Mouse (Mus musculus): ENCODE data around the gene Rhob.
"Not testable (repeated sequence)": the region's sequence is repeated elsewhere in the genome, so short reads cannot be mapped to it uniquely, and the experiment has no call there.

Gene Rhob

GRCm38 (mm10) chr12:8474836-8475387 is 24.9 kb downstream of the Rhob start:
- no peak for DNase-seq (ENCODE audit: low read depth, low spot score)

GRCm38 (mm10) chr12:8472591-8473358 is 27.0 kb downstream of the Rhob start:
- DNase-seq (ENCODE audit: low read depth, low spot score) = no peak

- no peak for DNase-seq (ENCODE audit: low read depth, low spot score)
These were observed 27.8 kb downstream of the Rhob start for GRCm38 (mm10) chr12:8472051-8472450.

- no peak for DNase-seq (ENCODE audit: low read depth, low spot score)
These were observed 28.8 kb downstream of the Rhob start for GRCm38 (mm10) chr12:8470962-8471361.

- no peak for DNase-seq (ENCODE audit: low read depth, low spot score)
These were observed 29.9 kb downstream of the Rhob start for GRCm38 (mm10) chr12:8469742-8470494.

- DNase-seq (ENCODE audit: low read depth, low spot score) = no peak
These were observed 31.5 kb downstream of the Rhob start for GRCm38 (mm10) chr12:8468221-8468865.

- DNase-seq (ENCODE audit: low read depth, low spot score) = no peak
These were observed 32.5 kb downstream of the Rhob start for GRCm38 (mm10) chr12:8467029-8467924.

- no peak for DNase-seq (ENCODE audit: low read depth, low spot score)
These were observed 34.1 kb downstream of the Rhob start for GRCm38 (mm10) chr12:8465680-8466079.

GRCm38 (mm10) chr12:8464961-8465360 is 34.8 kb downstream of the Rhob start:
- no peak for DNase-seq (ENCODE audit: low read depth, low spot score)

- no peak for DNase-seq (ENCODE audit: low read depth, low spot score)
These were observed 36.1 kb downstream of the Rhob start for GRCm38 (mm10) chr12:8463599-8464160.

- DNase-seq (ENCODE audit: low read depth, low spot score) = no peak
These were observed 37.3 kb downstream of the Rhob start for GRCm38 (mm10) chr12:8462533-8462932.

GRCm38 (mm10) chr12:8461575-8461974 is 38.2 kb downstream of the Rhob start:
- DNase-seq (ENCODE audit: low read depth, low spot score) = not testable (repeated sequence)

- DNase-seq (ENCODE audit: low read depth, low spot score) = no peak
These were observed 41.4 kb downstream of the Rhob start for GRCm38 (mm10) chr12:8458400-8458799.

GRCm38 (mm10) chr12:8457052-8457451 is 42.8 kb downstream of the Rhob start:
- no peak for DNase-seq (ENCODE audit: low read depth, low spot score)

GRCm38 (mm10) chr12:8455046-8455445 is 44.8 kb downstream of the Rhob start:
- DNase-seq (ENCODE audit: low read depth, low spot score) = no peak

GRCm38 (mm10) chr12:8454487-8454886 is 45.3 kb downstream of the Rhob start:
- DNase-seq (ENCODE audit: low read depth, low spot score) = no peak

- no peak for DNase-seq (ENCODE audit: low read depth, low spot score)
These were observed 46.8 kb downstream of the Rhob start for GRCm38 (mm10) chr12:8452766-8453621.

GRCm38 (mm10) chr12:8451571-8452485 is 48.0 kb downstream of the Rhob start:
- peak; percentile 9 for DNase-seq (ENCODE audit: low read depth, low spot score)

- DNase-seq (ENCODE audit: low read depth, low spot score) = no peak
These were observed 49.2 kb downstream of the Rhob start for GRCm38 (mm10) chr12:8450639-8451038.

All from forelimb bud, embryonic 11.5 days (tissue).